Mouse (Mus musculus): ENCODE results near the gene Coro2b.

Gene Coro2b

DNA sequence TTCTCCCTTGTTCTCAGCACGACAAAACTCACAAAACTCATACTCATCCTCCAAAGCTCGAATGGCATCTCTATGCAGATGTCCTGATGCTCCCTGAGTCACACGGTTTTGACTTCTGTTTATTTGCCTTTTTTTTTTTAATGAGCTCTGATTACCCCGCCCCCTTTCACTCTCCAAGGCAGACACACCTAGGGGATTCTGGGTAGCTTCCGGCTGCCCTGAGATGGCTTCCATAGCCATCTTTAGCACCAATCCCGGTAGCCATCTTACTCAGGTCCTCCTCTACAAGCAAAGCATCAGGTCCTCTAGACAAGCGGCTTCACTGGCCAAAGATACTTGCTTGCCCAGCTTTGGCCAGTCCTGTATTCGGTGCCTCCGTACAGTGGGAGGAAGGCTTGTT, 3.3 kb upstream of the Coro2b start:
- DNase-seq (ENCODE audit: low spot score in 2 of 2), result no peak

DNA sequence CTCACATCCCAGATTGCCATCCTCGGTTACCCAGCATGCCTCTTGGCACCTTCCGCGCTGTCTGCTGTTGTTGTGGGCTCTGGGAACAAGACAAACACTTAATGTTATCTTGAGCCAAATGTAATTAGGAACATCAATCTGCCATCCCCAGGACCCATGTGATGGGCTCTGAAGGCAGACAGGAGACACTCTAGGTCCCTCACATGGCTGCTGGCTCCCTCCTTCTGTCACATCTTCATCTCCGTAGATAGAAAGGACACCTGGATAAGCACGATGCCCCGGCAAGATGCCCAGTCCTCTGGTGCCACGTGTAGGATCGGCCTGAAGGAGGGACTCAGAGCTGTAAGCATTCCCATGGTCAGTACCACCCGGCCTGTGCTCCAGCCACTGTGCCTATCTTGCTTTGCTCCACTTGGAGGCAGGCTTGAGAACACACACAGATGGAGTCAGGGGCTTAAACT, 2.4 kb upstream of the Coro2b start:
- peak in 1 of 2 experiments; percentile 65 for DNase-seq (ENCODE audit: low spot score in 2 of 2)

DNA sequence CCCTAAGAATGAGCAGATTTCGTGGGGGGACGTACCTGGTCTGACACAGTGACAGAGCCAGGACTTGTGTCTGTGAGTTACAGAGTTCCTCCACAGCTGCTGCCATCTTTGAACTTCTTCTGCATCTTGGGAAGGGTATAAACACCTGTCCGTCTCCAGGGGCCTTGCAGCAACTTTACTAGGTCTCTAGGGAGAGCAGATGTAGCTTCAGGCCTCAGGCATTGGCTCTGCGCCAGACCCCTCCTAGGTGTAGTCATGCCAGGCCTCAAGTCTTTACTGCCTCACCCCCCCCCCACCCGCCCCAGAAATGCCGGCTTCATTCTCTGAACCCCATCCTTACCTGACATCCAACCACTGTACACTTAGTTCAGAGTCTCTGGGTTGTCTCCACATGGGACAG, 1.1 kb upstream of the Coro2b start:
- DNase-seq (ENCODE audit: low spot score in 2 of 2), result no peak

DNA sequence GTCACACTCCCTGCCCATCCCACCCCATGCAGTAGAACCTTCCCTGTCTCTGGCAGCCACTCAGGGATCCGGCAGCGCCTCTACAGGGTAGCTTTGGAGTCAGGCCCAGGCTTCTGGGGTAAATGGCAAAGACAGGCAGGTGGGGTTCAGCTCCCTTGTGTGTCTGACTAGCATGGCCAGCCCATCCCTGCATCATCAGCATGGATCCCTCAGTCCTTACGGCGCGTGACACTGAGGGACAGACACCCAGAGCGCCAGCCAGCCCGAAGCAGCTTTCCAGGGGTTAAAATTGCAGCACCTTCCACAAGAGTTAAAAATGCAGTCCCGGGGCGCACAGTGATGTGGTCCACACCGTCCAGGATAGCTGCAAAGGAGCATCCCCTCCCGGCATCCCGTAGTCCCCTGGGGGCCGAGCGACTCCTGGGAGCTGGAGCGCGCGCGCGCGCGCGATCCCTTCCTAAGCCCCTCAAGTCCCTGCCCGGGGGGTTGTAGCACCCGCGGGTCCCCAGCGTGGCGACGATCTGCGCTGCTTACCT, 657 bp downstream of the Coro2b start:
- peak; percentile 33 to 60 for DNase-seq (ENCODE audit: low spot score in 2 of 2)

DNA sequence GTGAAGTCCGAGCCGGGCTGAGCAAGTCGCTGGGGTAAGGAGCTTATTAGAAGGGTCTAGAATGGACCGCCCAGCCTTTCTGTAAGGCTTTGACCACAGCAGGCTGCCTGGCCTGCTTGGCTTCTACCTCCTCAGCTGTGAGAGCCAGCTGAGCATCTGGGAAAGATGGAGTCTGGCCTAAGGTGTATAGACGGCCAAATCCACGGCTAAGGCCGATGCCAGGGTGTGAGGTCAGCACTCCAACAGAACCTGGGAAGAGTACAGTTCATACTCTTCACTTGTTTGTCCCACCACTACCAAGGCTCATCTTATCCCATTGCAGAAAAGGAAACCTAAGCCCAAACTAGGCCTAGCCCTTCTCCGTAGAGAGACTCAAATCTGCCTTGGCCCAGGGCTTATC, 1.3 kb downstream of the Coro2b start:
- no peak for DNase-seq (ENCODE audit: low spot score in 2 of 2)

DNA sequence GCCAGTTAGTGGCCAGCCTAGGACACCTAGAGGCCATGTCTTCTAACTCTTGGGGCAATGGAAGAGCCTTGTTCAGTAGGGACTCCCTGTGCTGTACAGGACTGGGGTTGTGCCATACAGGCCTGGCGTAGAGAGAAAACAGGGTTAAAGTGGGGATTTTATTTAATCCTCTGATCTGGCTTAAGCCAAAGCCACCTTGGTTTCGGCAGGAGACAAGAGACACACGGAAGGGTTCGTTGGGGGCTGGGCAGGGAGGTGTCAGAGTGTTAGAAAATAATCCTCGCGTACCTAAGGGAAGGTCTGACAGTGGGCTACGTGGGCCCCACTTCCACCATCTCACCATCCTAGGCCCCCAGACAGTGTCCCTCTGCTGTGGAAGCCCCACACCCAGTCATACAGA, 2.2 kb downstream of the Coro2b start:
- DNase-seq (ENCODE audit: low spot score in 2 of 2), result no peak

DNA sequence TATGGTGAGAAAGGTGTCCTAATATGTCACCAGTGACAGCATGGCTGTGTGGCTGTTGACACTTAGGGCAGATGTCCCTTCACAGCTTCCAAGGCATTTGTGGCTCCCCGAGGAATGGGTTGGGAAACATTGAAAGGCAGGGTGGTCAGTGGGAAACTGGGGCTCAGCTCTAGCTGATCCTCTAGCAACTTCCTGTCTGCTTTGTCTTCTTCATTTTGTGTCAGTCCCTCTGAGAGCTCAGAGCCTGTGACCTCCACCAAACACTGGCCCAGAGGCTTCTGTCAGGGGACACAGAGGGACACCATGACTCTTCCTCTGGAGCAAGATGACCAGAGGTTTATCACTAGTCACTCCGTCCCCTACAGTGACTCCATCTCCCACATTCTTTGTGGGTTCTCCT, 2.7 kb downstream of the Coro2b start:
- DNase-seq (ENCODE audit: low spot score in 2 of 2), result no peak

DNA sequence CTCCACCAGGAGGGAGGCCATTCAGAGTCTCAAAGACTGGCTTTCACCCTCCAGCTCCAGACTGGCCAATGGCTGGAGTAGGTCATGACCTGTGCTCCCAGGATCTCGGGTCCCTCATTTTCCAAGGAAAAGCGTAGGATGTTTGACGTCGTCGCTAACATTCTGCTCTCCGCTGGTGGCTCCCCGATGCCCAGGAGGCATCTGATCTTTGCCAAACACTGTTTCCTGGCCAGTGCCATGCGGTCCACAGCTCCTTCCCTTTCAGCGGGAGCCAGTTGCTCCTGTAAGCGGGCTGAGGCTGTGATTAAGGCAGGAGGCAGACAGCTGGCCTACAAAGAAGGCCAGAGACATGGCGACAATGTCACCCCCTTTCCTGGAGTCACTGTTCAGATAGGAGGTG, 4.0 kb downstream of the Coro2b start:
- DNase-seq (ENCODE audit: low spot score in 2 of 2), result no peak

DNA sequence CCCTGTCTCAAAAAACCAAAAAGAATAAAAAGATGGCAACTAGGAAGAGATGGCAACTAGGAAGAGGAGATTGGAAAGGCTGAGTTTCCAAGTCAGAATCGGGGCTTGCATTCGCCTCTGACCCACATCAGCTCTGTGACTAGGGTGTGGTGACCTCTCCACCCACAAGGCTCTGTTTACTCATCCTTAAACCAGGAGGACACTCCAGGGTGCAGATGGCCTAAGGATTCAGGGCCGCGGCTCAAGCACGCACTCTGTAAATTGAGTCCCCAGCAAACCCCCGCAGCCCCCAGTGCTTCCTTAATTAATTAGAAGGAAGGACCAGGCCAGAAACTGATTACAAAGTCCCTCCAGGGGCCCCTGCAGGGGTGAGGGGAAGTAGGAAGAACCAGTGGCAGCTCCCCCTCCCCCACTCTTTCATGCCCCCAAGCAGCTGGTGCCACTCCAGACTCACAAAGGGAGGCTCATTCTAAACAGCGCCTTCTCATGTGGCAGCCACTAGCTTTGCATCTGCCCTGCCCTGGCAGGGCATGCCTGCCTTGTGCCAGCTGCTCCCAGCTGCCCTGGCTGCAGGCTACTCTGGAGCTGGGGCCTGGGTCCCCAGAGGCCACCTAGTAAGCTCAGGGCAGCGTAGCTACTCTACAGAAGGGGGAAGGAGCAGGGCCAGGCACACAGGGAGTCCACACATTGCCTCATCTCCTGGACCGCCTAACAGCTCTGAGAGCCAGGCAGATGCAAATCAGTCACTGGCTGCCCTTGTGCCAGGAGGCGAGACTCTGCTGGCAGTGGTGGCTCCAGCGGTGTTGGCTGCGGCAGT, 5.2 kb downstream of the Coro2b start:
- peak; percentile 41 to 74 for DNase-seq (ENCODE audit: low spot score in 2 of 2)

DNA sequence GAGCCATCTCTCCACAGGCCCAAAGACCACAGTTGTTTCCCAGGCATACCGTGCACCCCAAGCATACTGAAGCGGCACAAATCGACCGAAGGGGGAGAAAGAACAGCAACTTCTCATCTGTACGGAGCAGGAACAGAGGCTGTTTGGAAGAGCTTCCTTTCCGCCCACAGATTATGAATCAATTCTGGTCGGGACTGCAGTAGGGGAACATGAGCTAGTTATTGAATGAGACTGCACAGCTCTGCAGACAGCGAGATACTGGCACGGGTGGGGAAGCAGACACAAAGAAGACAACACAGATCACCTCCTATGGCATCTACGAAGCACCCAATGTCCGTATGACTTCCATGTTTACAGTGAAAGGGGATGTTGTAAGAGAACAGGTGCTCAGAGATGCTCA, 8.3 kb downstream of the Coro2b start:
- DNase-seq (ENCODE audit: low spot score in 2 of 2), result no peak

DNA sequence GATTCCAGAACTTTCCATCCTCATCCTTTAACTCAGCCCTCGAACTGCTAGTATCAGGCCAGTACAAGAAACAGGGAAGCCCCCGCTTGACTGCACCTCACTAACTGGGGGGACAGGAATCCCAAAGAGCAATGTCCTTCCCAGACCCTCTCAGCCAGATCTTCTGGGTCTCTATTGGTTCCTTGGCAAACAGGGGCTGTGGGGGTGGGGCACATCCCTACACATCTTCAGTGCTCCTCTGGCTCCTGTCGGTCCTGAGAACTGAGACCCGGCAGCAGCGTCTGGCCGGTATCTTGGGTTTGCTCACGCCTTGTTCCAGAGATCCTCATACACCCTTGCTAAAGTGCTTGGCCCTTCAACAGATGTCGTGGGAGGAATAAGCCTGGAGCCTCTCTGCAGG, 10.0 kb downstream of the Coro2b start:
- DNase-seq (ENCODE audit: low spot score in 2 of 2), result peak in 1 of 2 experiments; percentile 26

DNA sequence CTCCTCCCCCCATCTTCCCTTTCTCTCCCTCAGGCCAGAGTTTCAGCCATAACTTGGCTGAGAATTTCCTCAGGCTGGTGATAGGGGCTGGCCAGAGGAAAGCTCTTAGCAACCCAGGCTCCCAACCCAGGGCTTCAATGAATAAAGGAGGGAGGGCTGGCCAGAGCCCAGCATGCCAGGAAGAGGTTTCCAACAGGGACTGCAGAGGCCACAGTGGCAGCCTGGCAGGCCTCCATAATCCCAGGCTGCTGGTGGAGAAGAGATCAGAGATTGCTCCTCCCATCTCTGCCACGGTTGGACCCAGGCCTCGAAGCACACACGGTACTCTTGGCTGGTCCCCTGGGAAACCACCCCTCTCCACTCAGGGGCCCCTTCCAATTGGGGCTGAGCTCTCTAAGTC, 10.4 kb downstream of the Coro2b start:
- DNase-seq (ENCODE audit: low spot score in 2 of 2), result peak; percentile 33 to 80

DNA sequence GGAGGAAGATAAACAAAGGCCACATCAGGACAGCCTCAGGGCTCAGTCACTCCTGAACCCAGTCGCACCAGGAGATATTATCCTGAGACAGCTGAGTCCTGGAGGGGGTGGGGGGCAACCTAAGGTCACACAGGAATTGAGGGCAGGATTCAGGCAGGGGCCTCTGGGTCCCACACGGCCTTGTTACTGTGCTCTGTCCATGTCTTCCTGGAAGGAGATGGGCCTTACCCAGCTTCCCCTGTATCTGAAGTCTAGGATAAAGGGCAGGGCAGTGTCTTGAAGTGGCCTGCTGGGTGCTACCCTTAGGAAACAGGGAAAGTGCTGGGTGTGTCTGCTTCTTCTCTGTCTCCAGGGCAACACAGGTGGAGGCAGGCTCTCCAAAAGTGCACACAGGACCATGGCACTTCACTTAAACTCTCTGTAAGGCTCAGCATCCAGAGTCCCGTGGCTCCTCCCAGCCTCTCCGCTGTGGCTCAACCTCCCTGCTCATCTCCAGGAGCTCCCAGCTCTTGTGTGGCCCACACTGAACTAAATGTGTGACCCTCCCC, 12.0 kb downstream of the Coro2b start:
- no peak for DNase-seq (ENCODE audit: low spot score in 2 of 2)

DNA sequence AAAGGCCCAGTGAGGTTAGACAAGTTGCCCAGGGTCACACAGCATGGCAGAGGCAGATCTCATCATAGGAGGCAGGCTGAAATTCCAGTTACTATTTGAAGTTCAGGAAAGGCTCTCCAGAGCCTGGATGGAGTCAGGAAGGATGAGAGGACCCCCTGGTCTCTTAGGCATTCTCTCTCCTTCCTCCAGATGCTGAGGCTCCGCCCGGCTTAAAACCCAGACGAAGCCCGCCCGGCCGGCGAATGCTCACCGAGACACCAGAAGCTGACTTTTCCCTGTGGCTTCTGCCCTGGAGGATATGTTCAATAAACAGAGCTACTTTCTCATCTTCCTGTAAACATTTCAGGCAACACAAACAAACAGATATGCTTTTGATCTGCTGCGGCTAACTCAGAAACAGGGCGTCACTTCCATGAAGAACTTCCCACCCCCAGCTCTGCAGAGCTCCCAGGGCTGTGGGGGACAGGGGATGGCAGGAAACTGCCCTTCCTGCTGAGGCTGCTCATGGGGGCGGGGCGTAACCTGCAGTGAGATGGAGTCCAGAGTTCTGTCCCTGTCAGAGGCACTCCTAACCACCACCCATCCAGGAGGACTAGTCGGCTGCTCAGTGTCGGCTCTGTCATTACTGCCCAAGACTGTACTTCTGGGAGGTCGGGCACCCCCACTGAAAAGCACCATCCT, 13.9 kb downstream of the Coro2b start:
- DNase-seq (ENCODE audit: low spot score in 2 of 2), result no peak

DNA sequence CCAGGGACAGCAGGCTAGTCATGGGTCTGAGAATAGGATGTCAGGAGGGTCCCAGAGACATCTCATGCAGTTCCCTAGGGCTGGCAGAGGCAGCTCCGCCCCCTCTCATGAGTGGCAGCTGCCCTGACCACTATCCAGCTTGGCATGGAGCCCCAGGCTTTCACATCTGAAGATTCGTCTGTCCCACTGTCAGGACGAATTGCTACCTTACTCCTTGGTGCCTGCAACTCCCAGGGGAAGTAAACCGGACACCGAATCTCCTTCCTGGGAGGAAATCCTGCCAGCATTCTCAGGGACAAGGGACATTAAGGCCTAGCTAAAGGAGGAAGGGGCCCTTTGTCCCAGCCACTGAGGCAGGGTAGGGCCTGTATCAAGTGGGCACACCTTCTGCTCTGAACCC, 14.6 kb downstream of the Coro2b start:
- DNase-seq (ENCODE audit: low spot score in 2 of 2), result peak in 1 of 2 experiments; percentile 48

DNA sequence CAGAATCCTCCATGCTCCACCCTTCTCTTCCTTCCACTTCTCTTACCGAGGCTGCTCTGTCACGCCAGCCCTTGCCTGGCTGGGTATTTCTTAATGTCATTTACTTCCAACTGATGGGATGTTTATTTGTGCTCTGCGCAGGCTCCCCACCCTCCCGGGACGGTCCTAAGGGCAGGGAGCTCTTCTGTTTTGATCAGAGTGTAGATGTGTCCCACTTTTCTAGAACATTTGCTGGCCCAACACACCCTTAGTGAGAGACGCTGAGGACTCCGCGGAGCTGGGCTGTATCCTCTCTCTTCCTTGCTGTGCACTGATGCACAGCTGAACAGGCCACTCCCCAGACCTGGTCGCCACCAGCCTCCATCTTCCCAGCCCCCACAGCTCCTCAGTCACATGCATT, 15.3 kb downstream of the Coro2b start:
- DNase-seq (ENCODE audit: low spot score in 2 of 2), result no peak

DNA sequence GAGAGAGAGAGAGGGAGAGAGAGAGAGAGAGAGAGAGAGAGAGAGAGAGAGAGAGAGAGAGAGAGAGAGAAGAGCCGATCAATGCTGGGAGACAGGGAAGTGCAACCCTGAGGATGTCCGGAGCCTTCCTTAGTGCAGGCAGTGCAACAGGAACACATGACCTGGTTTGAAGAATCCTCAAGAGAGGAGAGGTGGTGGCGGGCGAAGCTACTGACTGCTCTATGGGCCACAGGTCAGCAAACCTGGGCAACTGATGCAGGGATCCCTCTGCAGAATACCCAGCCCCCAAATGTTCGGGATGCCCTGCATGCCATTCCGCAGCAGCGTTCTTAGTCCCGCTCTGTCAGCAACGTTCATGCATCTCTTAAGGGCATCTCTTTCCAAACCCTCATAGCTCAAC, 15.9 kb downstream of the Coro2b start:
- DNase-seq (ENCODE audit: low spot score in 2 of 2), result no peak

DNA sequence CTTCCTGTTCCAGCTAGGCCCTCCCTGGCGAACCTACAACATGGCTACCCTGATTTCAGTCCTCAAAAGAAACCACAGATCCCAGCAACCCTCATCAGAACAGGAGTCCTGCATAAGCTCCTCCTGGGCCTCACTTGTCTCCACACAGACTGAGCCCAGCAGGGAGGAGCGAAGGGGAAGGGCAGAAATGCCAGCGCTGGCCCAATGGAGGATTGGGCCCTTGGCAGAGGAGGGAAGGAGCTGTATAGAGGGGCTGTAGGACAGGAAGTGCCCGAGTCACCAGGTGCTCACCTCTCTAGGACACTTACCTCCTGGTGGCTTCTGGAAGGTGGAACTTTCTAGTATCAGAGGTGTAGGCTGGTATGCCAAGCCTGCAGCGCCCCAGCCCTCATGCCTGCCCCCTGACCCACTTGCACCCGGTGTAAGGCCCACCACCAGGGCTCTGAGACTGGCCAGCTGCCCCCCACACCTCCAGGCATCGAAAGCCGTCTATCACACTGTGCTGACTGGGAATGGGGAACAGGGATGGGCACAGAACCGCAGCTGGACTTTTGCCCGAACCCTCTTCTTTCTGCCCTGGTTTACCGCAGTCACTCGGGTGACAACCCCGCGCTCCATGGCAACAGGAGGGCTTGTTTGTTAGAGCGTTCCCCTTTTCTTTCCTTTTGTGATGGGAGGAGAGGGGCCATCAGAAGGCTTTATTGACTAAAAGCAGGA, 16.9 kb downstream of the Coro2b start:
- peak; percentile 29 to 50 for DNase-seq (ENCODE audit: low spot score in 2 of 2)

DNA sequence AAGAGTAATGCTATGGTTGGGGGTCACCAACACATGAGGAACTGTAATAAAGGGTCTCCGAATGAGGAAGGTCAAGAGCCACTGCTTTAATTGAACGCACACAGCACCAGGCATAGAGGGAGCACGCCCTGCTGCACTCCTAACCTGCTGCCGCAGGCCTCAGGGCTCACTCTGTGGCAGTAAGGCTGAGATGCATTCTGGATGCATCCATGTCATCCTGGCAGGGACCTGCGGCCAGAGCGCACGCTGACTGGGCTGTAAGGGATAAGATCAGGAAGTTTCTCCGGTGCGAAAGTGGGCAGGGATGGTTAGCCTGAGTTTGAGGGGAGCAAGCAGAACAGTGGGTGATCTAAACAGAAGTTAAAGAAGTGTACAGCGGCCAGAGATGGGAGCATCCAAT, 17.5 kb downstream of the Coro2b start:
- no peak for DNase-seq (ENCODE audit: low spot score in 2 of 2)

DNA sequence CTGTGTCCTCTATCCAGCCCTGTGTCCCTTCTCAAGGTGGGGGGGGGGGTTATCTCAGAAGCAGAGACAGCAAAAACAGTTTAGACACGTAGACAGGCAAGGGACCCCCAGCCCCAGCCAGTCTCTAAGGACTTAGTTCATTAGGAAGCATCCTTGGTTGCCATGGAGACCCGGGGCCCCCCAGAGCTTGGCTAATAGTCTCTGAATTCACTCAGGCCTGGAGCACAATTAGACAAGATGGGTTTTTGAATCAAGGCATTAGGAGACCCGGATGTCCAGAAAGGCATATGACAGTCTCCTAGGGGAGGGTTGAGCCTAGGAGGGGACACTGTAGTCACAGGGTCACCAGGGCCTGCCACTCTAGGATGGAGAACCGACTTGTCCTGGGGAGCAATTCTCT, 18.3 kb downstream of the Coro2b start:
- peak in 1 of 2 experiments; percentile 28 for DNase-seq (ENCODE audit: low spot score in 2 of 2)

DNA sequence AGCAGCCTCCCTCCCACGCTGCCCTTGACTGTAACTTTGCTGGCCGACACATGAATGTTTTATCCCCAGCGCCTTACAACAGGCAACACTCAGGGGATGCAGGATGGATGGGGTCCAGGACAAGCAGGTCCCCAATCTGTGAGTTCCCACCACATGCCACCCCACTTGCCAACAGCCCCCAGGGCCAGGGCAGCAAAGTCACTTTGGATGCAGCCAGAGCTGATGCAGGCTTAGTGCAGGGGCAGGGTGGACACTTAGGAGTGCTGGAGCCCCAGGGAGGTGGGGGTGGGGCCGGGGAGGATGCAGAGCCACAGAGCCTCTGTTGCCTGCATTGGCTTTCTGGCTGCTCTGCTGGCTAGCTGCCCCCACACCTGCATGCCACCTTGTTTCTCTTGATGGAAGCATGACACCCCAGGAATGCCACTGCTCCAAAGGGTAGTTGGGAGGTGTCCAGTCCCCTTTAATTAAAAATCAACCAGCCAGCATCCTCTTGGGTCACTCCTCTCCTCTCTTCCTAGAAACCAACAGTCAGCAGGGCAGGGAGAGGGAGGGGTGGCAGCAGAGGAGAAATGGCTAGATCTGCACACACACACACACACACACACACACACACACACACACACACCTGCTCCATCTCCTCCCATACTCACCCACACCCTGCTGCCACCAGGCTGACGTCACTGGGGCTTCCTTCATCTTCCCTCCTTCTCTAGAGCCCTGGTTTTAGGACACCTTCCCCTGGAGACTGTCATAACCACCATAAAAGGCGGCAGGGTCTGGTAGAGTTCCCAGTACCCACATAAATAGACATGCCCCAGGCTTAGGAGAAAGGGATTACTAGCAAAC, 19.5 kb downstream of the Coro2b start:
- no peak for DNase-seq (ENCODE audit: low spot score in 2 of 2)
